Mouse (Mus musculus) kidney, adult 2 months (tissue): Measurements from ENCODE around the gene Rwdd3. TPM values are rescaled to one million over a fixed set of nuclear protein-coding genes. Genes with fewer than 3 reads are reported as not detected.

Experiments used
- DNase-seq: peaks from one replicate; pipeline ENCODE4 v3.0.0; 2021
- H3K27ac ChIP-seq: fragments of 200-500 bp; 2 replicates; pipeline ENCODE4 v1.5.1; 2012; ENCODE audit warnings: low read depth, low read length, control low read depth, inconsistent platforms; ENCODE audit not compliant: insufficient read depth
- H3K27me3 ChIP-seq: fragments of 200-500 bp; replicated peaks from 2 replicates; pipeline ENCODE4 v1.6.1; 2012; ENCODE audit warnings: mild to moderate bottlenecking, moderate library complexity, low read length, inconsistent platforms; ENCODE audit not compliant: control insufficient read depth, insufficient read depth
- H3K36me3 ChIP-seq: fragments of 200-500 bp; 2 replicates; pipeline ENCODE4 v1.6.1; 2012; ENCODE audit warnings: mild to moderate bottlenecking, moderate library complexity, low read length, inconsistent platforms; ENCODE audit not compliant: control insufficient read depth, insufficient read depth
- H3K4me1 ChIP-seq: fragments of 200-500 bp; 2 replicates; pipeline ENCODE4 v1.6.1; 2011; ENCODE audit warnings: low read length; ENCODE audit not compliant: control insufficient read depth, insufficient read depth
- H3K4me3 ChIP-seq: fragments of 200-500 bp; 2 replicates; pipeline ENCODE4 v1.5.1; 2011; ENCODE audit warnings: mild to moderate bottlenecking, low read depth, low read length, control low read depth; ENCODE audit not compliant: insufficient read depth
- CTCF ChIP-seq: fragments of 200-500 bp; conservative IDR thresholded peaks from 2 replicates; pipeline ENCODE4 v1.5.1; 2011; ENCODE audit warnings: low read depth, mild to moderate bottlenecking, control low read depth, low read length, moderate library complexity, mixed read lengths; ENCODE audit not compliant: insufficient read depth, insufficient read length
- POLR2A ChIP-seq: fragments of 200-500 bp; IDR thresholded peaks from one replicate; pipeline ENCODE4 v1.6.1; 2011; ENCODE audit warnings: low read depth, low read length, control low read depth
- WGBS: fragments of 180-500 bp; shearing (Covaris S2); methylation state at CpG from one replicate; pipeline ENCODE4 v1.1.7; 2018; 5-methylcytosine and 5-hydroxymethylcytosine counted together
- polyA plus RNA-seq: library from polyadenylated mRNA; depleted of rRNA; stranded (reverse); fragments of >200 nt; gene quantifications from 2 replicates; pipeline ENCODE4 v1.2.3, GENCODE M21; 2012

Rwdd3 gene
- polyA plus RNA-seq, 1 experiment = 4.3 TPM

DNA sequence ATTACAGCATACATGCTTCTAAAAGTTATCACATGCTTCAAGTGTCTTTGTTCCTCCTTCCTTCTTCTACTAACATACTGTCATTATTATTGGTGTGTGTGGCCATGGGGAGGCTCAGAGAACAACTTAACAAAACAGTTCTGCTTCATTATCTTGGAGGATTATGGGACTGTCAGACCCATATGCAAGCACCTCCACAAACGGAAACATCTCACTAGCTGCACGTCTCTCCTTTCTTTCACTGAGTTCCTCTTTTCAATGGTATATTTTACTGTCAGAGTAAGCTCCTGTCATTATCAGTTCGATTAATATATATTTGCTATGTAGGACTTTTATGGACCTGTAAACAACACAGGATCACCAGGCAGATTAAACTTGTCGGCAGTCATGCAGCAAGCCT is 11.1 kb downstream of the Rwdd3 start:
- no peak overlapping the region for H3K27ac ChIP-seq
- DNase-seq = no peak
- no peaks in the 10 kb centered on the region for H3K27me3 ChIP-seq
- WGBS = 61% methylated on average over 4 of the region's 4 CpGs
- 0 out of 2 replicates have a peak, but pooled peaks cover 2% of the 10 kb centered on the region for H3K4me1 ChIP-seq
- no peak for TF ChIP-seq POLR2A
- no peaks in the 10 kb centered on the region for H3K36me3 ChIP-seq
- no peak overlapping the region for H3K4me3 ChIP-seq

DNA sequence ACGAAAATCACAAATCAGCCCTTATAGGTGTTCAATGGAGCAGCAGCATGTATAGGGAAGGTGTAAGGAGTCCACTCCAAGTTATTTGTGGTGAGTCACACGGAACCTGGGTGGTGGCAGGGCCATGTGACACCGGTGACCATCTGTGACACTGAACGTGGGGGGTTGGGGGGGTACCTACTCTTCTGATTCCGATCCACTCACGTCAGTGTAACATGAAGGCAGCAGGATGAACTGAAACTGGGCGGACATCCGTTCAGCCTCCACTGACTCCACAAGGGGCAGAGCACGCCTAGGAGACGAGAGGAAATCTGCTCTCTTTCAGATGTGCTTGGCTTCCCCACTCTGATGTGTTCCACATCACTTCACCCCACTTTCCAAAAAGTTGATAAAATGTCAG is 11.9 kb downstream of the Rwdd3 start:
- H3K4me1 ChIP-seq = 0 out of 2 replicates have a peak, but pooled peaks cover 2% of the 10 kb centered on the region
- WGBS = 64% methylated on average over 10 of the region's 10 CpGs
- no peaks in the 10 kb centered on the region for H3K36me3 ChIP-seq
- no peak overlapping the region for H3K27ac ChIP-seq
- DNase-seq = no peak
- no peak overlapping the region for H3K4me3 ChIP-seq
- TF ChIP-seq POLR2A = no peak
- TF ChIP-seq CTCF = no peak
- H3K27me3 ChIP-seq = no peaks in the 10 kb centered on the region

DNA sequence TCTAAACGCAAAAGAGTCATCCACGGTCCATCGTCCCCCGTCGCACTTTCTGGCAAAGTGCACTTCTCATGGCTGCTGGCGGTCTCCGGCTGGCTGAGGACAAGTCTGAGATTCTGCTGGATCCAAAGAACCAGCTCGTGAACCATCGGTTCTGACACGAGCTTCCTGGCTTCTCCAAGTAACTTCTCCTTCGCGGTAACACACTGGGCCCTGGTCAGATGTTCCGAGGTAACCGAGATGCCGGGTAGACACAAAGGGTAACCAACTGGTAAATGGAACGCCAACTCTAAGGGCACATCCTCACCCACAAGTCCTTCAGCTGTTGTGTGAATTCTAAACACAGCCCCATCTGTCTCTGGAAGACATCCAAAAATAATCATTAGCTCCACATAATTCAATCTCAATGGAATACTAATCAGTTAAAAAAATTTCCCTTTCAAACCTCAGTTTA is 12.6 kb downstream of the Rwdd3 start:
- H3K27me3 ChIP-seq = no peaks in the 10 kb centered on the region
- DNase-seq = no peak
- 0 out of 2 replicates have a peak, but pooled peaks cover 1% of the 10 kb centered on the region for H3K4me1 ChIP-seq
- no peak for TF ChIP-seq CTCF
- no peak for TF ChIP-seq POLR2A
- H3K27ac ChIP-seq = no peak overlapping the region
- 92% methylated on average over 16 of the region's 16 CpGs for WGBS
- H3K36me3 ChIP-seq = no peaks in the 10 kb centered on the region
- no peak overlapping the region for H3K4me3 ChIP-seq

DNA sequence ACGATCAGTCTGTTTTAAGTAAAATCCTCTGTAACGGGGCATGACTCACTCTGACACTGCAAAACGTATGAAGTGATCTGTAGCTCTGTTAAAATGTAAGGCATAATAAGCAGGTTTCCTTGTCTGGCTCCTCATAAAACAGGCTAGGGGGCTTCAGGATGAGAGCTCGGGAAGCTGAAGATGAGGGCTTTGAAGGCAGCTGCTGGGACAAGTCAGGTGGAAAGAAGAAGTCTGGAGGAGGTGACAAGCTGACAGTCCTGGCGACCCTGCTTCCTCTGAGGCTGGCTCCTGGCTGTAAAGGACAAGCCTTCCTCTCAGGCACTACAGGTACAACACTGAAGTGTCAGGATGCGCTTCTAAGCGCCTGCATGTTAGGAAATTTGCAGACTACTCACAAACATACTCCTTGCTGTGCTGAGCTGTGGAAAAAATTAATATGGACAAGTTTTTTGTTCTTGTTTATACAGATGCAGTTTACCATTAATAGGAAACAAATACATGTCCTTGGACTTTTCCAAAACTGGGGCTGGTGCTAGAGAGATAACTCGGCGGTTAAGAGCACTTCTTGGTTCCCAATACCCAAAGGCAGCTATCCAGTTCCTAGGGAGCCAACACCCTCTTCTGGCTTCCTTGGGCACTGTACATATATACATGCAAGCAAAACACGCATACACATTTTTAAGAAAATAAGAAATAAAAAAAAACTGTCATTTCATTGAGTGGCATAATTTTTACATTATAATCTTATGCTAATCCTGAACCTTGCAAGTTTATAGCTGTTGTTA is 13.8 kb downstream of the Rwdd3 start:
- no peaks in the 10 kb centered on the region for H3K36me3 ChIP-seq
- TF ChIP-seq POLR2A = no peak
- no peak for TF ChIP-seq CTCF
- WGBS = 83% methylated on average over 10 of the region's 10 CpGs
- no peaks in the 10 kb centered on the region for H3K4me1 ChIP-seq
- H3K4me3 ChIP-seq = no peak overlapping the region
- no peak overlapping the region for H3K27ac ChIP-seq
- H3K27me3 ChIP-seq = no peaks in the 10 kb centered on the region
- no peak for DNase-seq

DNA sequence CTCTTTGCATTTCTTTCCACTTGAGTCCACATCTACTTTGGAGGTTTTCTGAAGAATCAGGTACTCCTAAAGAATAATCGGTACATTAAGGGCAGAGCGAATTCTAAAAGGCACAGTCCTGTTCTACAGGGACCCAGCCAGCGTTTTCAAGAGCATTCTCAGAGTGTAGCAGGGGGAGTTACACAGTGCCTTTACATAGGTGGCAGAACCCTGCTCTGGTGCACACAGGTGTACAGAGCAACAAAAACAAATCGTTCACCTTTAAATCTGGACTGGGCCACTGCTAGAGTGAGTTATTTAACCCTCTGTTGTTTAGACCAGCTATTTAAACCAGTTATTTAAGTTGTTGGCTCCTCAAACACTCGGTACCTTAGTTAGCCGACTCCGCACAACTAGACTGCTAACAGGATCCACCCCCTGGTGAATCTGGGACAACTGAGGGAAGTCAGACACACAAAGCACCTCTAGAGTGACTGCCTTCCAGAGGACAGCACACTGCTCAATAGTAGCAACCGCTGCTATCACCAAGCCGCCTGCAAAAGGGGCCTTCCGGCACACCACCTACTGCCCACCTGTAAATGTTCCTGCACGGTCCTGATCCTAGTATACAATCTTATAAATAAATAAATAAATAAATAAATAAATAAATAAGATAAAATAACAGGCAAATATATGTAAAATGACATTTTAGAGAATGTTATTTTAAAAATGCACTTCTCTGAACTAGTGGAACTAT is 14.9 kb downstream of the Rwdd3 start:
- Histone ChIP-seq H3K27ac (no peak overlapping the region), H3K27me3 (no peaks in the 10 kb centered on the region), H3K4me3 (no peak overlapping the region), H3K4me1 (no peaks in the 10 kb centered on the region), H3K36me3 (no peaks in the 10 kb centered on the region)
- TF ChIP-seq CTCF (no peak), POLR2A (no peak)
- DNase-seq = no peak
- 71% methylated on average over 11 of the region's 11 CpGs for WGBS

DNA sequence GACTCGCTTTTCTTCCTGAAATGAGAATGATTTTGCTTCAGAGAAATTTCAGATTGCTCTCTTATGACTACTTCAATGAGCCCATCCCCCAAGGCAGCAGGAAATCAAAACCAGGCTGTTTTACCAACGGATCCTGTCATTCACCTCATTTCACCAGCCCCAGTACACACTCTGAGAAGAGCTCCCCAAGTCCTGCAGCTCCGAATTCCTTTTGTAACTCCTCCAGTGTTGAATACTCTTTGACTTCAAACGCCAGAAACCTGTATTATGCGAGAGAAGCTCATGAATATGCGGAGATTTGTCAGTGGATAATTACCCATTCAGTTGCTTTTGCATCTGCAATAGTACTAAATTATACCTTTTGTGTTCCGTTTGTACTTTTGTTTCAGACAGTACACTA is 15.5 kb downstream of the Rwdd3 start:
- Histone ChIP-seq H3K36me3 (no peaks in the 10 kb centered on the region), H3K27me3 (no peaks in the 10 kb centered on the region), H3K4me3 (no peak overlapping the region), H3K27ac (no peak overlapping the region), H3K4me1 (no peaks in the 10 kb centered on the region)
- WGBS = 50% methylated on average over 7 of the region's 7 CpGs
- no peak for DNase-seq
- TF ChIP-seq POLR2A = no peak
- TF ChIP-seq CTCF = no peak

DNA sequence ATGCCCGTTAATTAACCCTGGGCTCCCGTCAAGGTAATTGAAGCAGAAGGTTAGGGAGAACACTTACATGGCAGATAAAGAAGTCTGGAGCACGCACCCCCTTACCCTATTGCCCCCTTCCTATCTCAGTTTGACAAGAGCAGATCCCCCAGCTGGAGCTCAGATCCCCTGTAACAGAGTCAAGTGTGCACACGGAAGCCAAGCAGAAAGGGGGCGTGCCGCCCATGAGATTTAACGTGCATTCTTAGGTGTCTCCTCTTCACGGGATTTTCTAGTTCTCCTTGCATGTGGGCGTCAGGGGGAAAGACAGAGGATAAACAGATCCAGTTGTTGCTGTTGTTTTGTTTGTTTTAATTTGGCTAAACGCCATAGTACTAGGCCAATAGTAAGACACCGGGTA is 37.6 kb downstream of the Rwdd3 start:
- H3K36me3 ChIP-seq = no peaks in the 10 kb centered on the region
- H3K27ac ChIP-seq = no peak overlapping the region
- WGBS = 65% methylated on average over 11 of the region's 11 CpGs

More for the DNA sequence above, 37.6 kb downstream of the Rwdd3 start:
- no peaks in the 10 kb centered on the region for H3K4me1 ChIP-seq
- no peak for TF ChIP-seq POLR2A
- TF ChIP-seq CTCF = no peak
- DNase-seq = no peak
- no peaks in the 10 kb centered on the region for H3K27me3 ChIP-seq
- H3K4me3 ChIP-seq = no peak overlapping the region
